Mouse (Mus musculus) liver, postnatal 0 days (tissue): ENCODE results near the gene Gpr26.

Experiments used
- CTCF ChIP-seq: sonication (generic); IDR thresholded peaks from 2 replicates; pipeline ENCODE4 v1.5.1; 2016; ENCODE audit warnings: antibody characterized with exemption, low read depth
- EP300 ChIP-seq: IDR thresholded peaks from 2 replicates; pipeline ENCODE4 v1.6.1; 2016; ENCODE audit warnings: antibody characterized with exemption, low read depth, mild to moderate bottlenecking

DNA sequence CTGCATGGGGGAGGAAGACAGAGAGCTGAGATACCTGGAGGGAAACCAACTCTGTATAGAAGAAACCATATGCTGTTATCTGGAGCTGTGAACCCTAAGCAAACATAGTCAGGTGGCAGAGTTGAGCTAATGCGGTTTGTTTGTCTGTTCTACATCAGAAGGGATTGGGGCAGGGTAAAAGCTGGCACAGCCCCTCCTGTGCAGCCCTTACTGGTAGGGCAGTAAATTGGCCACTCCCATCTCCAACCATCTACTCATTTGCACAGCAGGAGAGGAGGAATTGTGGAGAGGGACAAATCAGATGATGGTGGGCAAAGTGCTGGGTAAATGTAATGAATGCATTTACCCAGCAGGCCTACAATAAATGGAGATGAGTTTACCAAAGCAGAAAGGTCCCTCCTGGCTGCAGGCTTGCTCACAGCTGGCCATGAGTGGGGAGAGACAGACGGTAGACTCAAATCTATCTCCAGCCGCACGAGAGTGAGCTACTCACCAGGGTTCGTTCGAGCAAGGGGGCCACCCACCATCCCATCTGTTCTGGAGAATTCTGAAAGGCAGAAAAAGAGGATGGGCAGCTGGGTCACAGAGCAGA, 65.8 kb downstream of the Gpr26 start:
- TF ChIP-seq CTCF (no peak), EP300 (no peak)
